Mouse (Mus musculus) urinary bladder, postnatal 4 days (tissue): ENCODE measurements around the gene Hist1h3f.
"Not testable (repeated sequence)": the region's sequence is repeated elsewhere in the genome, so short reads cannot be mapped to it uniquely, and the experiment has no call there.

Experiments used
- DNase-seq, 2 experiments: peaks; one replicate each; pipeline ENCODE4 v3.0.0; 2021 to 2022; ENCODE audit warnings: low spot score in 2 of 2

Gene Hist1h3f

GRCm38 (mm10) chr13:23537006-23537710 lies 6.7 kb upstream of the Hist1h3f start:
- no peak for DNase-seq

GRCm38 (mm10) chr13:23538249-23538648 lies 5.6 kb upstream of the Hist1h3f start:
- no peak for DNase-seq

- not testable (repeated sequence) for DNase-seq
Measured at GRCm38 (mm10) chr13:23539821-23540220, 4.0 kb upstream of the Hist1h3f start.

- DNase-seq = no peak
Measured at GRCm38 (mm10) chr13:23541497-23541896, 2.4 kb upstream of the Hist1h3f start.

DNA sequence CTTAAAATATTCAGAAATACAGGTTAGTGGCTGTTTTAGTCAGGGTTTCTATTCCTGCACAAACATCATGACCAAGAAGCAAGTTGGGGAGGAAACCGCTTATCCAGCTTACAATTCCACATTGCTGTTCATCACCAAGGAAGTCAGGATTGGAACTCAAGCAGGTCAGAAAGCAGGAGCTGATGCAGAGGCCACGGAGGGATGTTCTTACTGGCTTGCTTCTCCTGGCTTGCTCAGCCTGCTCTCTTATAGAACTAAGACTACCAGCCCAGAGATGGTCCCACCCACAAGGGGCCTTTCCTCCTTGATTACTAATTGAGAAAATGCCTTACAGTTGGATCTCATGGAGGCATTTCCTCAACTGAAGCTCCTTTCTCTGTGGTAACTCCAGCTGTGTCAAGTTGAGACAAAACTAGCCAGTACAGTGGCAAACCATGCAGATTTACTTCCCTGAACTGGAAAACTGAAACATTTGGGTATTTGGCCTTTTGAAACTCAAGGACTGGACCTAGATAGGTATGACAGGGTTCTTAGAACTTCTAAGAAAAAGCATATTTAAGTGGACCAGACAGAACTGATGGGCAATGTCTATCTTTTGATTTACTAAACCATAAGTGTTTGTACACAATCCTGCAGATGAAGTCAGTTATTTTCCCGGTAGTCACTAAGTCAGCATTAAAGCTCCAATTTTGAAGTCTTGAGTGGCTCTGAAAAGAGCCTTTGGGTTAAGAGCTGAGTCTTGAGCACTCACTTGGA lies 1.4 kb upstream of the Hist1h3f start:
- DNase-seq = not testable (repeated sequence)

DNA sequence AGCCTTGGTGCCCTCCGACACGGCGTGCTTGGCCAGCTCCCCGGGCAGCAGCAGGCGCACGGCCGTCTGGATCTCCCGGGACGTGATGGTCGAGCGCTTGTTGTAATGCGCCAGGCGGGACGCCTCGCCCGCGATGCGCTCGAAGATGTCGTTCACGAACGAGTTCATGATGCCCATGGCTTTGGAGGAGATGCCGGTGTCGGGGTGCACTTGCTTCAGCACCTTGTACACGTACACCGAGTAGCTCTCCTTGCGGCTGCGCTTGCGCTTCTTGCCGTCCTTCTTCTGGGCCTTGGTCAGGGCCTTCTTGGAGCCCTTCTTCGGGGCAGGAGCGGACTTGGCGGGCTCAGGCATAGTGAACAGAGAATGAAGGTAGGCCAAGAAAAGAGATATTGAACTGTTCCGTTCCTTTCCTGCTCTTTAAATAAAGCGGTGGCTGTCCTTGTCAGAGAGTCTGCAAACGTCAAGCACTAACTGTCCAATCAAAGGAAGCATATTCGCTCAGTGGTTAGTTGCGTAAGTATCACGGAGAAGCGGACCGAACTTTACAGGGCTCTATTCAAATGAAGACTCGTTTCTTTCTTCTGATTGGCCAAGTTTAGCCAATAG lies 749 bp upstream of the Hist1h3f start, which contains the start of gene Hist1h2bh:
Gene Hist1h2bh, minus strand, starts transcription at position 394 of the 609 bp plus-strand sequence.
- peak in 1 of 2 experiments; percentile 47 for DNase-seq

DNA sequence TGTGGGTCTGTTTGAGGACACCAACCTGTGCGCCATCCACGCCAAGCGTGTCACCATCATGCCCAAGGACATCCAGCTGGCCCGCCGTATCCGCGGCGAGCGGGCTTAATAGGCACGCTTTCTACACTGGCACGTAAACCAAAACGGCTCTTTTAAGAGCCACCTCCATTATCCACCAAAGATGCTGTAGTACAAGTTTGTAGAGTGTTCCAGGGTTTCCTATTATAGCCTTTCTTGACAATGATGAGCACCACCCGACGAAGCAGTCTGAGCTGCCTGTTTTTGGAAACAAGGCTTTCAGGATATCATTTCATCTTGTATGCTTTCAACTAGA lies 902 bp downstream of the Hist1h3f start:
- DNase-seq = not testable (repeated sequence)

DNA sequence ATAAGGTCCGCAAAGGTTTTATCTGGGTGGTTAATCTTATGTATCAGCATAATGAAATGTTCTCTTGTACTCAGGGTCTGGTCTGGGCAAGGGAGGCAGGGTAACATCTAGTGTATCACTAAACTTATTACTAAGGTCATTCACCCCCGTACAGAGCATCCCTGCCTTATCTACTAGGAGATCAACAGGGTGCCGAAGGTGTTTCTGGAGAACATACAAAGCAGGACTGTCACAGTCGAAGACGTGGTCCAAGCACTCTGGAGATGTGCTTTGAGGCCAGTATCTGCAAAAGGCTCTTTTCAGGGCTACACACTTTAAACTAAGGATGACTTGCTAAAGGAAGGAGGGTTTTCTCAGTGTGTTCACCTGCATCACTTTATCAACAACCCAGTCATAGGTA lies 2.8 kb downstream of the Hist1h3f start:
- no peak for DNase-seq

- DNase-seq = no peak
Measured at GRCm38 (mm10) chr13:23550761-23551145, 6.9 kb downstream of the Hist1h3f start.

DNA sequence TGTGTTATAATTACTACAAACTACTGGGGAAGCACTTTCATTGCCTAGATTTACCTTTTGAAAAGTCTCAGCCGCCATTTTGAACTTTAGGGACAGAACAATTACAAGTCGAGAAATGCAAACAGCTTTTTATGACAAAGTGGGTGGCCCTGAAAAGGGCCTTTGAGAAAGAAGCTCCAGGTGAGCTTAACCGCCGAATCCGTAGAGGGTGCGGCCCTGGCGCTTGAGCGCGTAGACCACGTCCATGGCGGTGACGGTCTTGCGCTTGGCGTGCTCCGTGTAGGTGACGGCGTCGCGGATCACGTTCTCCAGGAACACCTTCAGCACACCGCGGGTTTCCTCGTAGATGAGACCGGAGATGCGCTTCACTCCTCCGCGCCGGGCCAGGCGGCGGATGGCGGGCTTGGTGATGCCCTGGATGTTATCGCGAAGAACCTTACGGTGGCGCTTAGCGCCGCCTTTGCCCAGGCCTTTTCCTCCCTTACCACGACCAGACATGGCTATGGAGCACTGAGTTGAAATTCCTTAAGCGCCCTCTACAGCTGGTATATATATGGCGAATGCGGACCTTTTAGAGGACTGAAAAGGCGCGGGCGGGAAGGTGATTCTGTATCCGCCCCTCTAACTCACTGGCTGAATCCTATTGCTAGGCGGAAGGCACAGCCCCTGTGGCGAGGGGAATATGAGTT lies 7.4 kb downstream of the Hist1h3f start, which contains the start of gene Hist1h4f:
Gene Hist1h4f, minus strand, starts transcription at position 503 of the 689 bp plus-strand sequence.
- peak; percentile 84 to 85 for DNase-seq

GRCm38 (mm10) chr13:23551931-23552914 lies 8.4 kb downstream of the Hist1h3f start:
- no peak for DNase-seq

- no peak for DNase-seq
Measured at GRCm38 (mm10) chr13:23552962-23553361, 9.1 kb downstream of the Hist1h3f start, which contains the start of gene Hist1h1d. Gene Hist1h1d (plus strand): TSS chr13:23553262.

GRCm38 (mm10) chr13:23554393-23554792 lies 10.5 kb downstream of the Hist1h3f start:
- DNase-seq = no peak

- DNase-seq = peak; percentile 65 to 74
Measured at GRCm38 (mm10) chr13:23554925-23555838, 11.3 kb downstream of the Hist1h3f start.

DNA sequence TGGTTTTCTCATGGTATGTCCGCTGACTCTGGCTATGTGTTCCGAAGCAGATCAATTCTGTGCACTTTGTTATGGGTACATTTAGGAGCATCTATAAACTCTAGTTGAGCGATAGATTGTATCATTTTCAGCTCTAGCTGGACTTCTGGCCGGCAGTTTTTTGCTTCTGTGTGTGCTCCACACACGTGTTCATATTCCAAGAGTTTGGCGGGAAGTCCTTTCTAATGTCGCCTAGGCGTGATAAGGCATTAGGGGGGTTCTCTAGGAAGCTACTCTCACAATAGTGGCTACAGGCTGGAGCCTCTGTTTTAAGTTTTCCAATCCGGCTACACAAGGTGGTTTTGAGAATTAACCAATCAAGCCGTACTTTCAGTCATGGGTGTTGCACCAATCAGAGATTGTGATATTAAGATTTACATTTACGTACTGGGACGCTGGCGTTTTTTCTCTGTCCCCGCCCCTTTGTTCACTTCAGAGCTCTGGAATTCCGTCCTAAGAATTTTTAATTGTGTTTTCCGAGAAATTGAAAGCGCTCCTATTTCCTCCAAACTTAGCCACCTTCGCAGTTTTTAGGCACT lies 12.1 kb downstream of the Hist1h3f start:
- DNase-seq = peak in 1 of 2 experiments; percentile 48

DNA sequence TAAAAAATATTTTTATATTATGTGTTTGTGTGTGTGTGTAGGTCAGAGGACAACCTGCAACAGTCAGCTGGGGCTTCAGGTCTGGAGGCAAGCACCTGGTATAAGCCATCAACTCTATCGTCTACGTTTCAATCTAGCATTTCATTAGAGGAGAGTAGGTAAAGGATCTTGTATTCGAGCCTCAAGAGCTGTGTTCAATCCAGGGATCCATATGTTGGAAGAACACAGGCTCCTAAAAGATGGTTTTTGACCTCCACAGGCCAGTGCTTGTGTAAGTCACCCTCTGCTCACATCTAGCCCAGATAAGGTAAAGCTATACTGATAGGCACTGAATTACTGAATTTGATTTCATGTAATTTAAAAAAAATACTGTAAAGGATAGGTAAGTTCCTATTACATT lies 13.1 kb downstream of the Hist1h3f start:
- no peak for DNase-seq

DNA sequence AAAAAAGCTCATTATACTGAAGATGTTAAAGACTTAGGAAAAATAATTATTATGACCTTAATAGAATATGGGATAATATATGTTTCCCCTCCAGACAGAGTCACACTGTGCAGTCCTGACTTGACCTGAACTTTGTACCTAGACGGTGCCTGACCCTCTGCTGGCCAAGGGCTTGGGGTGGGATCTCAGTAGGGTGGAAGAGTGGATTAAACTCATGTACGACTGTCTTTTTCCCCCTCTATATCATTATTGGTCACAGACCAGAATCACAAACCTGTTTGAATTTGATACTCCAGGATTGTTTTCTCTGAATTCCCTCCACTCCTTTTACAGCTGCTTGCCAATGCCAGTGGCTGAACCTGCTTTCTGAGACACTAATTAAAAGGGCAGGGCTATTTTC lies 16.8 kb downstream of the Hist1h3f start:
- not testable (repeated sequence) for DNase-seq

GRCm38 (mm10) chr13:23561531-23561882 lies 17.7 kb downstream of the Hist1h3f start:
- DNase-seq = not testable (repeated sequence)
